Mouse (Mus musculus) spleen, embryonic (tissue): Measurements from ENCODE around the gene Unc5cl.

ENCODE experiments used
- CTCF ChIA-PET: fragments of 350-600 bp; sonication (Branson Sonifier 250); formaldehyde crosslinking; loops from one replicate; lab custom pipeline; 2022; lab: Charles Lee

The Unc5cl gene

GRCm38 (mm10) chr17:48454688-48455087, at the start of gene Unc5cl:
Gene Unc5cl (plus strand): TSS chr17:48454901.
- CTCF ChIA-PET, result no interaction called here

GRCm38 (mm10) chr17:48407154-48407553, 47.5 kb upstream of the Unc5cl start:
- CTCF ChIA-PET, result interaction anchor here (0.7 to 1.8 kb wide), 3 partner anchors 10 to 1677 kb away, joined by 3 to 6 read pairs (median 3); no protein-coding TSS in a partner anchor

GRCm38 (mm10) chr17:48407910-48408525, 46.7 kb upstream of the Unc5cl start:
- CTCF ChIA-PET, result interaction anchor here (1.8 kb wide), 1 partner anchor 11 kb away, joined by 6 read pairs; no protein-coding TSS in a partner anchor

GRCm38 (mm10) chr17:48408526-48409291, 46.0 kb upstream of the Unc5cl start:
- CTCF ChIA-PET, result no interaction called here

- CTCF ChIA-PET, result no interaction called here
Observed at GRCm38 (mm10) chr17:48409380-48410298, 45.1 kb upstream of the Unc5cl start, which contains the start of the genes Nfya and Oard1. Gene Nfya (minus strand): TSS chr17:48409906. Gene Oard1 (plus strand): TSS chr17:48410014.

GRCm38 (mm10) chr17:48410299-48410785, 44.4 kb upstream of the Unc5cl start:
- CTCF ChIA-PET, result interaction anchor here (1.0 kb wide), 1 partner anchor 16 kb away, joined by 3 read pairs; no protein-coding TSS in a partner anchor

- CTCF ChIA-PET, result interaction anchor here (0.7 to 1.0 kb wide), 2 partner anchors 15 to 1661 kb away, joined by 3 to 9 read pairs; no protein-coding TSS in a partner anchor
Observed at GRCm38 (mm10) chr17:48411241-48411640, 43.5 kb upstream of the Unc5cl start.

- CTCF ChIA-PET, result no interaction called here
Observed at GRCm38 (mm10) chr17:48416011-48416410, 38.7 kb upstream of the Unc5cl start.

- CTCF ChIA-PET, result no interaction called here
Observed at GRCm38 (mm10) chr17:48416425-48417195, 38.1 kb upstream of the Unc5cl start.

- CTCF ChIA-PET, result no interaction called here
Observed at GRCm38 (mm10) chr17:48417521-48417920, 37.2 kb upstream of the Unc5cl start.

GRCm38 (mm10) chr17:48418174-48418573, 36.5 kb upstream of the Unc5cl start:
- CTCF ChIA-PET, result no interaction called here

GRCm38 (mm10) chr17:48418781-48419180, 35.9 kb upstream of the Unc5cl start:
- CTCF ChIA-PET, result no interaction called here

- CTCF ChIA-PET, result interaction anchor here (0.7 kb wide), 1 partner anchor 71 kb away, joined by 12 read pairs; no protein-coding TSS in a partner anchor
Observed at GRCm38 (mm10) chr17:48419571-48419970, 35.1 kb upstream of the Unc5cl start.

GRCm38 (mm10) chr17:48424237-48424636, 30.5 kb upstream of the Unc5cl start:
- CTCF ChIA-PET, result no interaction called here

- CTCF ChIA-PET, result interaction anchor here (0.6 to 0.9 kb wide), 2 partner anchors 15 to 318 kb away, joined by 3 read pairs; no protein-coding TSS in a partner anchor
Observed at GRCm38 (mm10) chr17:48425823-48426612, 28.7 kb upstream of the Unc5cl start.

- CTCF ChIA-PET, result interaction anchor here (0.6 to 0.9 kb wide), 2 partner anchors 16 to 122 kb away, joined by 3 read pairs; no protein-coding TSS in a partner anchor
Observed at GRCm38 (mm10) chr17:48426991-48427750, 27.5 kb upstream of the Unc5cl start.

GRCm38 (mm10) chr17:48427852-48428530, 26.7 kb upstream of the Unc5cl start:
- CTCF ChIA-PET, result interaction anchor here (0.6 kb wide), 1 partner anchor 123 kb away, joined by 3 read pairs; no protein-coding TSS in a partner anchor

GRCm38 (mm10) chr17:48430394-48430793, 24.3 kb upstream of the Unc5cl start:
- CTCF ChIA-PET, result no interaction called here
